Mouse (Mus musculus): ENCODE results near the gene Ndufb10. TPM values are rescaled to one million over a fixed set of nuclear protein-coding genes. Genes with fewer than 3 reads are reported as not detected.

The Ndufb10 gene
- polyA plus RNA-seq, 1 experiment from 2014 or later, result 174 TPM

Other genes with a start within 250 kb of the Ndufb10 start
- 11.8 and 11.9 TPM in 2 replicates for gene Mlst8, start 245.4 kb downstream of the Ndufb10 start, polyA plus RNA-seq (2015; fragmentation: Nextera tagmentation; extraction: Ambion mirVana)
- gene Caskin1, start 235.9 kb downstream of the Ndufb10 start, polyA plus RNA-seq (2015; fragmentation: Nextera tagmentation; extraction: Ambion mirVana), result 0.08 and 0.13 TPM in 2 replicates
- 28.5 and 29.6 TPM in 2 replicates for gene Traf7, start 196.5 kb downstream of the Ndufb10 start, polyA plus RNA-seq (2015; fragmentation: Nextera tagmentation; extraction: Ambion mirVana)
- 0.46 and 0.87 TPM in 2 replicates for gene Rab26, start 190.3 kb downstream of the Ndufb10 start, polyA plus RNA-seq (2015; fragmentation: Nextera tagmentation; extraction: Ambion mirVana)
- 2.7 and 4.0 TPM in 2 replicates for gene Pkd1, start 174.6 kb downstream of the Ndufb10 start, polyA plus RNA-seq (2015; fragmentation: Nextera tagmentation; extraction: Ambion mirVana)
- gene Tsc2, start 91.8 kb downstream of the Ndufb10 start, polyA plus RNA-seq (2015; fragmentation: Nextera tagmentation; extraction: Ambion mirVana), result 20.6 and 23.7 TPM in 2 replicates
- gene Nthl1, start 91.8 kb downstream of the Ndufb10 start, polyA plus RNA-seq (2015; fragmentation: Nextera tagmentation; extraction: Ambion mirVana), result 5.9 and 6.7 TPM in 2 replicates
- gene Slc9a3r2, start 74.2 kb downstream of the Ndufb10 start, polyA plus RNA-seq (2015; fragmentation: Nextera tagmentation; extraction: Ambion mirVana), result 9.8 and 11.8 TPM in 2 replicates
- gene Npw, start 66.0 kb downstream of the Ndufb10 start, polyA plus RNA-seq (2015; fragmentation: Nextera tagmentation; extraction: Ambion mirVana), result 0.15 and 0.38 TPM in 2 replicates
- gene Zfp598, start 54.8 kb downstream of the Ndufb10 start, polyA plus RNA-seq (2015; fragmentation: Nextera tagmentation; extraction: Ambion mirVana), result 6.3 and 8.7 TPM in 2 replicates
- gene Syngr3, start 34.5 kb downstream of the Ndufb10 start, polyA plus RNA-seq (2015; fragmentation: Nextera tagmentation; extraction: Ambion mirVana), result 0.05 and 0.21 TPM in 2 replicates
- 23.7 and 23.9 TPM in 2 replicates for gene Gfer, start 28.3 kb downstream of the Ndufb10 start, polyA plus RNA-seq (2015; fragmentation: Nextera tagmentation; extraction: Ambion mirVana)
- gene Noxo1, start 28.2 kb downstream of the Ndufb10 start, polyA plus RNA-seq (2015; fragmentation: Nextera tagmentation; extraction: Ambion mirVana), result 0.37 and 0.42 TPM in 2 replicates
- gene Tbl3, start 16.8 kb downstream of the Ndufb10 start, polyA plus RNA-seq (2015; fragmentation: Nextera tagmentation; extraction: Ambion mirVana), result 29.3 and 29.5 TPM in 2 replicates
- gene Rnf151, start 6.4 kb downstream of the Ndufb10 start, polyA plus RNA-seq (2015; fragmentation: Nextera tagmentation; extraction: Ambion mirVana), result 0.07 TPM in 1 of 2 replicates, not detected in the other
- gene Rps2, start 6.4 kb downstream of the Ndufb10 start, polyA plus RNA-seq (2015; fragmentation: Nextera tagmentation; extraction: Ambion mirVana), result 868 and 907 TPM in 2 replicates
- gene Rpl3l, start 3.3 kb upstream of the Ndufb10 start, polyA plus RNA-seq (2015; fragmentation: Nextera tagmentation; extraction: Ambion mirVana), result 0.34 TPM in 1 of 2 replicates, not detected in the other
- gene Msrb1, start 12.2 kb upstream of the Ndufb10 start, polyA plus RNA-seq (2015; fragmentation: Nextera tagmentation; extraction: Ambion mirVana), result 30.0 and 33.9 TPM in 2 replicates
- 0.24 TPM in 1 of 2 replicates, not detected in the other for gene Hs3st6, start 28.5 kb upstream of the Ndufb10 start, polyA plus RNA-seq (2015; fragmentation: Nextera tagmentation; extraction: Ambion mirVana)
- 0.30 and 0.56 TPM in 2 replicates for gene Meiob, start 79.8 kb upstream of the Ndufb10 start, polyA plus RNA-seq (2015; fragmentation: Nextera tagmentation; extraction: Ambion mirVana)
- gene Hagh, start 115.7 kb upstream of the Ndufb10 start, polyA plus RNA-seq (2015; fragmentation: Nextera tagmentation; extraction: Ambion mirVana), result 124 and 125 TPM in 2 replicates
- 46.3 and 47.3 TPM in 2 replicates for gene Fahd1, start 125.9 kb upstream of the Ndufb10 start, polyA plus RNA-seq (2015; fragmentation: Nextera tagmentation; extraction: Ambion mirVana)
- 11.0 and 11.7 TPM in 2 replicates for gene Igfals, start 141.5 kb upstream of the Ndufb10 start, polyA plus RNA-seq (2015; fragmentation: Nextera tagmentation; extraction: Ambion mirVana)
- gene Nubp2, start 161.9 kb upstream of the Ndufb10 start, polyA plus RNA-seq (2015; fragmentation: Nextera tagmentation; extraction: Ambion mirVana), result 53.2 and 55.5 TPM in 2 replicates
- gene Spsb3, start 162.2 kb upstream of the Ndufb10 start, polyA plus RNA-seq (2015; fragmentation: Nextera tagmentation; extraction: Ambion mirVana), result 38.9 and 40.3 TPM in 2 replicates
- 12.1 and 12.2 TPM in 2 replicates for gene Eme2, start 170.6 kb upstream of the Ndufb10 start, polyA plus RNA-seq (2015; fragmentation: Nextera tagmentation; extraction: Ambion mirVana)
- 48.9 and 50.7 TPM in 2 replicates for gene Mrps34, start 170.6 kb upstream of the Ndufb10 start, polyA plus RNA-seq (2015; fragmentation: Nextera tagmentation; extraction: Ambion mirVana)
- 46.7 and 54.0 TPM in 2 replicates for gene Nme3, start 172.0 kb upstream of the Ndufb10 start, polyA plus RNA-seq (2015; fragmentation: Nextera tagmentation; extraction: Ambion mirVana)
- 9.5 and 11.6 TPM in 2 replicates for gene Mapk8ip3, start 212.5 kb upstream of the Ndufb10 start, polyA plus RNA-seq (2015; fragmentation: Nextera tagmentation; extraction: Ambion mirVana)
- 52.6 and 53.6 TPM in 2 replicates for gene Jpt2, start 236.2 kb upstream of the Ndufb10 start, polyA plus RNA-seq (2015; fragmentation: Nextera tagmentation; extraction: Ambion mirVana)

Data from liver, embryonic 16.5 days (tissue).